ENCODE assay signal across 9 mouse cellular contexts in genomic region chr5:33438214-33438613, GRCm38 (mm10). TPM values are rescaled to one million over a fixed set of nuclear protein-coding genes. Genes with fewer than 3 reads are reported as not detected.
DNase-seq lines count a peak whose midpoint lies in the region; ATAC-seq lines count a peak whose summit lies in the region.
"Had no signal": no experiment of that assay in that cellular context is flagged by ENCODE, and none has a peak within 500 bp of the region (broad histone marks: within the 10 kb centered on the region; RNA-seq: fewer than 3 reads in every experiment).

No protein-coding gene starts in this region.

- no peak overlapping the region for H3K27ac ChIP-seq in hindbrain, embryonic 11.5 days (ENCODE audit: low read depth, low read length)
- H3K27ac ChIP-seq in hindbrain, embryonic 12.5 days, result no peak overlapping the region
- no peak overlapping the region for H3K27ac ChIP-seq in kidney, embryonic 14.5 days (ENCODE audit: low read depth, low read length)
- no peak overlapping the region for H3K27ac ChIP-seq in limb, embryonic 15.5 days

- no peak overlapping the region for H3K4me2 ChIP-seq in hindbrain, embryonic 11.5 days (replicated peaks; ENCODE audit: low read depth, low read length)
- H3K4me2 ChIP-seq in hindbrain, embryonic 12.5 days (replicated peaks), result no peak overlapping the region
- H3K4me2 ChIP-seq in kidney, embryonic 14.5 days (replicated peaks; ENCODE audit: low read depth, low read length), result no peak overlapping the region
- no peak overlapping the region for H3K4me2 ChIP-seq in limb, embryonic 15.5 days

- peak; percentile 87 for DNase-seq in hindbrain, embryonic 11.5 days (ENCODE audit: low spot score)
- DNase-seq in cerebellum, postnatal 4 days (ENCODE audit: low spot score in 2 of 2), result peak; percentile 64 to 73
- DNase-seq in heart, adult 11 months, result peak; percentile 96
- peak; percentile 48 to 65 for DNase-seq in natural killer cell, adult 2 months (ENCODE audit: low spot score in 2 of 2)
- DNase-seq in thymus, postnatal 0 days (ENCODE audit: low spot score), result peak; percentile 77

- no peaks in the 10 kb centered on the region for H3K36me3 ChIP-seq in hindbrain, embryonic 11.5 days (ENCODE audit: control insufficient read depth, insufficient read depth, low read length)
- no peaks in the 10 kb centered on the region for H3K36me3 ChIP-seq in hindbrain, embryonic 12.5 days
- H3K36me3 ChIP-seq in kidney, embryonic 14.5 days (ENCODE audit: control insufficient read depth, insufficient read depth, low read length), result no peaks in the 10 kb centered on the region
- H3K36me3 ChIP-seq in limb, embryonic 15.5 days, result no peaks in the 10 kb centered on the region

- 2% methylated on average over 23 of the region's 23 CpGs for WGBS in hindbrain, embryonic 11.5 days
- 4% methylated on average over 23 of the region's 23 CpGs for WGBS in hindbrain, embryonic 12.5 days
- 2% methylated on average over 23 of the region's 23 CpGs for WGBS in kidney, embryonic 14.5 days
- 2% methylated on average over 23 of the region's 23 CpGs for WGBS in limb, embryonic 15.5 days

- no peak overlapping the region for H3K9ac ChIP-seq in hindbrain, embryonic 11.5 days (ENCODE audit: low read depth, low read length)
- H3K9ac ChIP-seq in hindbrain, embryonic 12.5 days, result no peak overlapping the region
- no peak overlapping the region for H3K9ac ChIP-seq in kidney, embryonic 14.5 days (ENCODE audit: low read depth, low read length)
- no peak overlapping the region for H3K9ac ChIP-seq in limb, embryonic 15.5 days

- H3K4me3 ChIP-seq in hindbrain, embryonic 11.5 days (ENCODE audit: low read depth, low read length), result no peak overlapping the region
- no peak overlapping the region for H3K4me3 ChIP-seq in hindbrain, embryonic 12.5 days
- H3K4me3 ChIP-seq in kidney, embryonic 14.5 days (ENCODE audit: low read length), result no peak overlapping the region
- H3K4me3 ChIP-seq in limb, embryonic 15.5 days, result no peak overlapping the region

- peak; percentile 58; the same call in 1 of the 2 replicates for ATAC-seq in hindbrain, embryonic 11.5 days (ENCODE audit: low FRiP score)
- no peak for ATAC-seq in hindbrain, embryonic 12.5 days (ENCODE audit: low FRiP score)
- ATAC-seq in kidney, embryonic 14.5 days (ENCODE audit: low FRiP score, low TSS enrichment), result peak; percentile 89
- ATAC-seq in limb, embryonic 15.5 days (ENCODE audit: insufficient number of reproducible peaks, low FRiP score, low TSS enrichment, low read depth), result peak; percentile 69

- no peaks in the 10 kb centered on the region for H3K9me3 ChIP-seq in hindbrain, embryonic 11.5 days (ENCODE audit: control insufficient read depth, low read length)
- no peaks in the 10 kb centered on the region for H3K9me3 ChIP-seq in hindbrain, embryonic 12.5 days (replicated peaks)
- no peaks in the 10 kb centered on the region for H3K9me3 ChIP-seq in kidney, embryonic 14.5 days (ENCODE audit: control insufficient read depth, low read length)
- H3K9me3 ChIP-seq in limb, embryonic 15.5 days, result no peaks in the 10 kb centered on the region

- H3K4me1 ChIP-seq in hindbrain, embryonic 11.5 days (replicated peaks; ENCODE audit: control insufficient read depth, insufficient read depth, low read length), result peaks cover 21% of the 10 kb centered on the region
- peaks cover 22% of the 10 kb centered on the region for H3K4me1 ChIP-seq in hindbrain, embryonic 12.5 days
- H3K4me1 ChIP-seq in kidney, embryonic 14.5 days (ENCODE audit: control insufficient read depth, insufficient read depth, low read length), result peaks cover 13% of the 10 kb centered on the region
- peaks cover 23% of the 10 kb centered on the region for H3K4me1 ChIP-seq in limb, embryonic 15.5 days

- peaks cover 74% of the 10 kb centered on the region for H3K27me3 ChIP-seq in hindbrain, embryonic 11.5 days (ENCODE audit: control insufficient read depth, insufficient read depth, low read length)
- H3K27me3 ChIP-seq in hindbrain, embryonic 12.5 days, result peaks cover 100% of the 10 kb centered on the region
- peaks cover 81% of the 10 kb centered on the region for H3K27me3 ChIP-seq in kidney, embryonic 14.5 days (ENCODE audit: control insufficient read depth, insufficient read depth, low read length)
- H3K27me3 ChIP-seq in limb, embryonic 15.5 days, result peaks cover 85% of the 10 kb centered on the region

RNA-seq across cellular contexts. Expression of gene Nkx1-1, which starts 4.4 kb away (rescaled TPM):
- polyA plus RNA-seq in hindbrain, embryonic 11.5 days (2014; fragmentation: Nextera tagmentation; extraction: Ambion mirVana), result 0.32 and 0.60 TPM in 2 replicates
- 2.8 and 3.2 TPM in 2 replicates for polyA plus RNA-seq in hindbrain, embryonic 12.5 days (2016; fragmentation: Nextera tagmentation; extraction: Ambion mirVana)
- not detected in 2 replicates for polyA plus RNA-seq in kidney, embryonic 14.5 days (2014; fragmentation: Nextera tagmentation; extraction: Ambion mirVana)
- polyA plus RNA-seq in limb, embryonic 15.5 days (2015; fragmentation: Nextera tagmentation; extraction: Ambion mirVana), result not detected in 2 replicates
- polyA plus RNA-seq in thymus, postnatal 0 days (2015; fragmentation: Nextera tagmentation; extraction: Ambion mirVana), result not detected in 2 replicates
- polyA plus RNA-seq: cortical plate, adult 2 months had no signal

RNA-seq across cellular contexts. Expression of gene Uvssa, which starts 59.9 kb away (rescaled TPM):
- 6.9 and 7.9 TPM in 2 replicates for polyA plus RNA-seq in hindbrain, embryonic 11.5 days (2014; fragmentation: Nextera tagmentation; extraction: Ambion mirVana)
- polyA plus RNA-seq in hindbrain, embryonic 12.5 days (2016; fragmentation: Nextera tagmentation; extraction: Ambion mirVana), result 10.3 and 10.4 TPM in 2 replicates
- 7.9 and 8.9 TPM in 2 replicates for polyA plus RNA-seq in kidney, embryonic 14.5 days (2014; fragmentation: Nextera tagmentation; extraction: Ambion mirVana)
- polyA plus RNA-seq in limb, embryonic 15.5 days (2015; fragmentation: Nextera tagmentation; extraction: Ambion mirVana), result 10.3 and 10.6 TPM in 2 replicates
- polyA plus RNA-seq in thymus, postnatal 0 days (2015; fragmentation: Nextera tagmentation; extraction: Ambion mirVana), result 7.2 and 10.4 TPM in 2 replicates
